Mouse (Mus musculus) midbrain, embryonic 14.5 days (tissue): ENCODE measurements at regions not wholly inside any gene's neighbourhood (a gene's known extent, or its start where the extent isn't known, plus 50 kb on each side); places are given as distances from the start of the nearest gene placed in this dataset.
A peak's percentile ranks its signal among the peaks of the same experiment; 100 is the strongest.

Source experiments
- ATAC-seq: fragments of 200-750 bp; cut with Nextera tagmentation; 2 replicates; pipeline ENCODE4 v1.8.0; 2017; ENCODE audit warnings: moderate number of reproducible peaks, moderate library complexity; ENCODE audit not compliant: low FRiP score, low TSS enrichment
- DNase-seq: peaks from one replicate; pipeline ENCODE4 v3.0.0-alpha.2; 2015
- H3K27ac ChIP-seq: fragments of 300-500 bp; sonication (generic); replicated peaks from 2 replicates; pipeline ENCODE4 v1.5.1; 2014; ENCODE audit warnings: mild to moderate bottlenecking, low read depth, low read length, moderate library complexity
- H3K27me3 ChIP-seq: fragments of 300-500 bp; sonication (generic); 2 replicates; pipeline ENCODE4 v1.6.1; 2014; ENCODE audit warnings: low read length, control low read depth, mixed read lengths; ENCODE audit not compliant: control insufficient read depth, insufficient read depth
- H3K36me3 ChIP-seq: fragments of 300-500 bp; sonication (generic); 2 replicates; pipeline ENCODE4 v1.6.1; 2014; ENCODE audit warnings: low read length, control low read depth; ENCODE audit not compliant: control insufficient read depth, insufficient read depth
- H3K4me1 ChIP-seq: fragments of 300-500 bp; sonication (generic); 2 replicates; pipeline ENCODE4 v1.6.1; 2014; ENCODE audit warnings: mild to moderate bottlenecking, antibody characterized with exemption, low read length, control low read depth; ENCODE audit not compliant: control insufficient read depth, insufficient read depth
- H3K4me2 ChIP-seq: fragments of 300-500 bp; sonication (generic); 2 replicates; pipeline ENCODE4 v1.6.1; 2014; ENCODE audit warnings: mild to moderate bottlenecking, low read length, moderate library complexity
- H3K4me3 ChIP-seq: fragments of 300-500 bp; sonication (generic); replicated peaks from 2 replicates; pipeline ENCODE4 v1.5.1; 2014; ENCODE audit warnings: low read depth, low read length
- H3K9ac ChIP-seq: fragments of 300-500 bp; sonication (generic); replicated peaks from 2 replicates; pipeline ENCODE4 v1.6.1; 2014; ENCODE audit warnings: mild to moderate bottlenecking, low read length, moderate library complexity
- H3K9me3 ChIP-seq: fragments of 300-500 bp; sonication (generic); 2 replicates; pipeline ENCODE4 v1.6.1; 2016; ENCODE audit warnings: low read length, control low read depth, mixed read lengths; ENCODE audit not compliant: control insufficient read depth
- WGBS: fragments of 180-500 bp; shearing (Covaris S2); extraction: QIAGEN DNeasy Blood & Tissue Kit; methylation state at CpG from one replicate; pipeline ENCODE4 v1.1.7; 2014; 5-methylcytosine and 5-hydroxymethylcytosine counted together

DNA sequence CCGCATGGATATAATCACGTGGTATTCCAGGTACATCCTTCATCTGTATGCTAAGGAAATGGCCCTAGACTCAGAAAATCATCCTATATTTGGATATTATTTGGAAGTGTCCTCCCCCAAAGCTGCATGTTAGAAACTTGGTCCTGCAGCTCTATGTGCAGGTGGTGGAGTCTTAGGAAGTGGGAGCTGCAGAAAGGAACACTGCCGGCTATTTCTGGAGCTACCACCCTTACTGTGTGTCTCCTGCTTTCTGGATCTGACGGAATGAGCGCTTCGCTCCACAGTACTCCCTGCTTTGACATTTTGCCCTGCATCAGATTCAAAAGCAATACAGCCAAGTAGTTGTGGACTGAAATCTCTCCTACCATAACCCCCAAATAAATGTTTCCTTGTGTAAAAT, 306.8 kb upstream of the Pou3f3 start:
- Histone ChIP-seq H3K9ac (no peak overlapping the region), H3K4me3 (no peak overlapping the region), H3K27me3 (no peaks in the 10 kb centered on the region), H3K27ac (no peak overlapping the region), H3K4me2 (no peak overlapping the region), H3K36me3 (no peaks in the 10 kb centered on the region), H3K4me1 (no peaks in the 10 kb centered on the region), H3K9me3 (no peaks in the 10 kb centered on the region)
- ATAC-seq (no peak), DNase-seq (no peak)
- 96% methylated on average over 6 of the region's 6 CpGs for WGBS

DNA sequence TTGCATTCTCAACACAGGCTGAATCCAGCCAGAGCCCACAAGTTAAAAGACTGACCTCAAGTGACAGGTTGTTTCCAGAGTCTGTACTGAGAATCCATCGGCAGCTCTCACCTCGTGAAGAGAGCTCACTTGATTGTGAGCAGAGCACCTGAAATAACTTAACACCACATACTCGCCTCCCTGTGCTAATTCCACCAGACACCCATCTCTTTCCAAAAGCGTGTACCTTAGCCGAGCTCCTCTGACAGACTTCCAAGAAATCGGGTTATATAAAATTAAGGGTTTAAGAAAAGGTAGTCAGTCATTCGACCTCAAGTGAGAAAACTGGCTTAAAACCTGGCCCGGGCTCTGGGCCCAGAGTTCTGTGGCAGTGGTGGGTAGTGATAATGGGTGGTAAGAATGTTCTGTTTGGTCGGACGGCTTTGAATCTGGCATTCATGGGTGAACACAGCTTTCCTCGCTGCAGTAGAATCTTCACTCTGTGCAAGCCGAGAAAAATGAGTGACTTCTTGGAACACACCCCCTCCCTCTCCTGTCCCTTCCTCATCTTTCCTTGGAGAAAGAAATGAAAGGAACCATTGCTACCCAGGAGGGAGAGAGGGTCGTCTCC, 299.8 kb upstream of the Pou3f3 start:
- Histone ChIP-seq H3K27ac (no peak overlapping the region), H3K4me3 (no peak overlapping the region), H3K9ac (no peak overlapping the region), H3K4me2 (no peak overlapping the region), H3K9me3 (no peaks in the 10 kb centered on the region), H3K36me3 (no peaks in the 10 kb centered on the region), H3K4me1 (no peaks in the 10 kb centered on the region), H3K27me3 (no peaks in the 10 kb centered on the region)
- WGBS = 87% methylated on average over 13 of the region's 13 CpGs
- DNase-seq (no peak), ATAC-seq (no peak)

DNA sequence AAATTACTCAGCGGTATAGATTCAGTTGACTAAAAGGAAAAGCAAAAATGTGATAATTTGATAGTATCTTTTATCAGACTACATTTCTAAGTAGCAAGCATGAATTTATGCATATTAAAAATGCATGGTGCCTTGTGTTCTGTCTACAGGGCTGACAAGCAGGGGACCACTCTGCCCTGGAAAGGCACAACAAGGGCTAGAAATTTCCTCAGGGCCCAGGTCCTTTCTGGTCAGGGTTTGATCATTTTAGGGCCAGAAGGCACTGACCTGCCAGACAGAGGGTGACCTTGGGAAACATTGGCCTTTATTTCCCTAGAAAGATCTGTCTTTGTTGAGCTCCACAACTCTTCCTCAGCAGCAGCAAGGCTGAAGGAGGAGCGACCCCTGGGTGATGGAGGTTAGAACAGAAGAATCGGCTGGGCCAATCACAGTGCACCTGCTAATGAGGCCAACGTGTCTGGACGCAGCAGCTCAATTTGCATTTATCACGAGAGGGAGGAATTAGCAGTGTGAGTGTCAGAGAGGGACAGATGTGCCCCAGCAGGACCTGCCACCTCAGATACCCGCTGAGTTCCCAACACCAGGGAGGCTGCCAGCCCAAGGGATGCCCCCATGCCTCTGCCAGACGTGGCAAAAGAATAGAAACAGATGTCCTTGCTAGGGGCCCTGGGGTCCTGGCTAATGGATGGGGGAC, 297.0 kb upstream of the Pou3f3 start:
- WGBS = 23% methylated on average over 8 of the region's 8 CpGs
- Histone ChIP-seq H3K27ac (no peak overlapping the region), H3K4me2 (no peak overlapping the region), H3K9ac (no peak overlapping the region), H3K4me3 (no peak overlapping the region), H3K9me3 (no peaks in the 10 kb centered on the region), H3K27me3 (no peaks in the 10 kb centered on the region), H3K4me1 (no peaks in the 10 kb centered on the region), H3K36me3 (no peaks in the 10 kb centered on the region)
- ATAC-seq (peak; percentile 48; the same call in 1 of the 2 replicates), DNase-seq (peak; percentile 17)

DNA sequence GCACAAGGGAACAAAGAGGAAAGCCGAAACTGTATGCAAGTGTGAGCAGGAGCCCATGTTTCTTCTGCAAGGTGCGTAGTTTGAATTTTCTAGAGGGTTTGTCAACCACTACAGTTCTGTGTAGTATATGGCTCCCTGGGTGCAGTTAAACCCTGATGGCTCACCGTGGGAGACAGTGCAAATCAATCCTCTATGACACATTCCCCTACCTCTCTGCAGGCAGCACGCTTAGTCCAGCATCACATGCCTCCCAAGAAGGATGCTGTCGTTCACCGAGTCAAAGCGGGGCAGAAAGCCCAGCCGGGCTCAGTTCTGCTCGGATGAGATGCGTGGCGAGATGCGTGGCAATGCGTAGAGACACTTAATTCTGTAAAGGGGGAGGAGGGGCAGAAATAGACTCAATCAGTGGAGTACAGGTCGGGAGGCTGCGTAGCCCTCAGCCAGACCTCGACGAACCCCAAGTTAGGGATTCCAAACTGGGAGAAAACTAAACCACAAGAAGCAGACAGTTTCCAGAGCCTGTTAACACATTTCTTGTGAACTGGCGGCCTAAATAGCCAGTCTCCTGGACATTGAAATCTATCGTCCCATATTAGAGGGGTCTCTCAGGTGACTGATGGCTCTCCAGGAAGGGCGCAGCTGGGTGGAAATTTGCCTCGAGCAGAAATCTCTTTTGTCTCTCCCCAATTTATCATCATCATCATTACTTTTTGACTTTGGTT, 279.6 kb upstream of the Pou3f3 start:
- no peaks in the 10 kb centered on the region for H3K9me3 ChIP-seq
- H3K4me2 ChIP-seq = no peak overlapping the region
- DNase-seq (peak; percentile 18), ATAC-seq (no peak)
- WGBS = 67% methylated on average over 21 of the region's 21 CpGs
- H3K27ac ChIP-seq = no peak overlapping the region
- H3K27me3 ChIP-seq = no peaks in the 10 kb centered on the region
- no peak overlapping the region for H3K4me3 ChIP-seq
- no peak overlapping the region for H3K9ac ChIP-seq
- H3K36me3 ChIP-seq = no peaks in the 10 kb centered on the region
- H3K4me1 ChIP-seq = peaks cover 6% of the 10 kb centered on the region; the same call in 1 of the 2 replicates

DNA sequence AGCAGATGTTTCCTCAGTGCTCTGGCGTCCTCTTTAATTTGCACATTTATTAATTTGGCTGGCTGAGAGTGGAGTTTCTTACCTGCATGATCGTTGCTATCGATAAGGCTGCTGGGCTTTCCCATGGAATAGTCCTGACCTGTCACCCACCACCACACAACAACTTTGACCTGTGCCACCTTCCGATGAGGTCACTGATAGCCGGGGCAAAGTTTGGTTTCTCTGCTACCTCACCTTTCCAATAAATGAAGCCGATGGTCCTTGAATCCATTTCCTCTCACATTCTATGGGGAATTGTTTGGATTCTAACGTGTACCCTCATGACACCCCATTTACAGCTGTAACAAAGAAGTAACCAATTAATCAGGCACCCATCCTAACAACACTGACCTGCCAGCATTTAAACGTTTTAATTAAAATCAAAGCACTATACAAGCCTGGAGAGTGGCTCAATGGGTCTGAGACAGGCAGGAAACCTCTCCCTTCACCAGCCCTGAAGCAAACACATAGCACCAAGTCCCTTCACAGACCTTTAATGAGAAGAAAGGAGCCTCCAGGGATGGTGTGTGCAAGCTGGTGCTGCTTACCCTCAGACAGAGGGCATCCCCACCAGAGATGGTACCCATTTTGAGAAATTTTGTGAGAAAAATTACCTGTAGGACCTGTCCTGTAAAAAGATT, 278.9 kb upstream of the Pou3f3 start:
- WGBS = 66% methylated on average over 8 of the region's 8 CpGs
- H3K36me3 ChIP-seq = no peaks in the 10 kb centered on the region
- DNase-seq = no peak

DNA sequence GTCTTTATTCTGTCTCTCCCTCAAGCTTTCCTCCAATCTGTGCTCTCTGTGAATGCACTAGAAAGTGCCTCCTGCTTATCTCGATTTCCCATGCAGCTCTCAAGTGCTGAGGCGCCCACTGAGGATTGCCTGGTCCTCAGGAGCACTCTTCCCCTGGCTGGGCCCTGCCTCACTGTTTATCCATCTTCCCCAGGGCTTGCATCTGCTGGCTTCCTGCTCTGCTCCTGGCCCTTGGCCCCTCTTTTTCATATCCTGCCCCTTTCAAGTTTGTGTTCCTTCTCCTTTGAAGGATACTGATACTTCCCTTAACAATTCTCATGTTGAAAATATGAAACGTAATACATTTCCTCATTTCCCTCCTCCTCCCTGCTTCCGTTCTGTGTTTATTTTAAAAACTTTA, 277.8 kb upstream of the Pou3f3 start:
- no peak for DNase-seq
- Histone ChIP-seq H3K27ac (no peak overlapping the region), H3K9ac (no peak overlapping the region), H3K36me3 (no peaks in the 10 kb centered on the region), H3K4me1 (peaks cover 6% of the 10 kb centered on the region; the same call in 1 of the 2 replicates), H3K27me3 (no peaks in the 10 kb centered on the region), H3K9me3 (no peaks in the 10 kb centered on the region), H3K4me2 (no peak overlapping the region), H3K4me3 (no peak overlapping the region)
- WGBS = 56% methylated on average over 4 of the region's 4 CpGs
- ATAC-seq = no peak

More for the DNA sequence above, 278.9 kb upstream of the Pou3f3 start:
- H3K4me1 ChIP-seq = peaks cover 6% of the 10 kb centered on the region; the same call in 1 of the 2 replicates
- H3K9ac ChIP-seq = no peak overlapping the region
- H3K27ac ChIP-seq = no peak overlapping the region
- H3K27me3 ChIP-seq = no peaks in the 10 kb centered on the region
- ATAC-seq = no peak
- no peaks in the 10 kb centered on the region for H3K9me3 ChIP-seq
- no peak overlapping the region for H3K4me2 ChIP-seq
- no peak overlapping the region for H3K4me3 ChIP-seq

DNA sequence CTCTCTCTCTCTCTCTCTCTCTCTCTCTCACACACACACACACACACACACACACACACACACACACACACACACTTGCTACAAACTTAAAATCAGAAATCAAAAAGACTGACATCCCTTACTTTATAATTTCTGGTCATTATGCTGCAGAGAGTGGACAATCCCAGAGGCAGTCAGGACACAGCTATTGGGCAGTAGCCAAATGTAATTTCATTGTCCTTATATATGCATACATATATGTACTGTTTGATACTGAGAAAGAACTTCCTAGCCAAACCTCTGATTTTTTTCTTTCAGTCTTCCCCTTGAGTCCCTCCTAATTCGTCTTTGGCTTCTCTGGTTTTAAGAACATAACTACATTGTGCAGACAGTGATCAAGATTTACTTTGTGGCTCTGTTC, 277.3 kb upstream of the Pou3f3 start:
- peaks cover 6% of the 10 kb centered on the region; the same call in 1 of the 2 replicates for H3K4me1 ChIP-seq
- no peak overlapping the region for H3K4me3 ChIP-seq
- DNase-seq (no peak), ATAC-seq (no peak)
- no peak overlapping the region for H3K9ac ChIP-seq
- WGBS = 66% methylated on average over 1 of the region's 1 CpGs
- H3K9me3 ChIP-seq = no peaks in the 10 kb centered on the region
- H3K27me3 ChIP-seq = no peaks in the 10 kb centered on the region
- no peaks in the 10 kb centered on the region for H3K36me3 ChIP-seq
- no peak overlapping the region for H3K27ac ChIP-seq
- no peak overlapping the region for H3K4me2 ChIP-seq

DNA sequence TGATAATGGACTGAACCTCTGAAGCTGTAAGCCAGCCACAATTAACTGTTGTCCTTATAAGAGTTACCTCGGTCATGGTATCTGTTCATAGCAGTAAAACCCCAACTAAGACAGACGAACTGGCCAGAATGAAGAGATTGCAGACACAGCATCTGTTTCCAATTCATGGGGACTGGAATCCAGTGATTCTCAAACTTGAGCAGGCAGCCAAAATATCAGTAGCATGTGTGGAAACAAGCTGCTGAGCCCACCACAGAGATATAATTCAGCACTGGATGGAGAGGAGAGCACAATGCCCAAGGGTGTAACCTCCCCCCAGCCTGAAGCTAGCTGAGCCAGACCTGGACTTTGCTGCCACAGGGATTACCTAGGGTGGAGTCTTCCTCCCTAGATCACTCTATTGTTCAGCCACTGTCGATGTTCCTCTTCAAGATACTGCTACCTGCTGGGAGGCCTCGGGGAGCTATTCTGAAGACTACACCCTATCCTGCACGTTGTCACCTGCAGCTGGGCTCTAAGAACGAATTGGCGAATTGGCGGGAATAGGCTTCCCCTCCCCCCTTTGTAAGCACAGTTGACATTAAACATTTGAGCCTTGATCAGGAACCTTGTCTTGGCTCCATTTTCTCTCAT, 259.1 kb upstream of the Pou3f3 start:
- H3K4me1 ChIP-seq = no peaks in the 10 kb centered on the region

More for the DNA sequence above, 259.1 kb upstream of the Pou3f3 start:
- Histone ChIP-seq H3K36me3 (no peaks in the 10 kb centered on the region), H3K4me3 (no peak overlapping the region), H3K9ac (no peak overlapping the region), H3K9me3 (no peaks in the 10 kb centered on the region), H3K4me2 (no peak overlapping the region), H3K27ac (no peak overlapping the region), H3K27me3 (no peaks in the 10 kb centered on the region)
- ATAC-seq = no peak
- 62% methylated on average over 8 of the region's 8 CpGs for WGBS
- DNase-seq = no peak
